Mouse (Mus musculus): ENCODE measurements around the gene Gm3952. TPM values are rescaled to one million over a fixed set of nuclear protein-coding genes. Genes with fewer than 3 reads are reported as not detected.

Gene Gm3952
- not detected for total RNA-seq (2021)

DNA sequence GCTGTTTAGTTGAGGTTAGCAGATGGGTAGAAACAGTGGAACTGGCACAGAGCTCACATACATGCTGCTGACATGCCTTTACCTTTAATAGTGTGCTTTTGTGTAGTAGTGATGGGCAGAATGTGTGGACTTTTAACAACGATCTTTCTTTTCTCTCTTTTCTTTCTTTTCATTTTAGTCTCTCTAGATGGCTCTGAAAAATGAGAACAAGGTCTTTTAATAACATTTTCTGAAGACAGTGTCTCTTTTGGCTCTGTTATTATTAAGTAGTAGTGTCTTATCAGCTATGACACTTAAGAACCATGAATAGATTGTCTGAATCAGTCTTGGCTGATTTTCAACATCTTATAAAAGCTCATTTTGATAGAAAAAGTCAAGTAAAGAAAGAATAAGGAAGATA is at the start of gene Gm3952:
Gene Gm3952 (minus strand): TSS at position 101 of the 400 bp plus-strand sequence.
- DNase-seq (ENCODE audit: extremely low spot score in 1 of 2, low spot score in 1 of 2), result no peak

DNA sequence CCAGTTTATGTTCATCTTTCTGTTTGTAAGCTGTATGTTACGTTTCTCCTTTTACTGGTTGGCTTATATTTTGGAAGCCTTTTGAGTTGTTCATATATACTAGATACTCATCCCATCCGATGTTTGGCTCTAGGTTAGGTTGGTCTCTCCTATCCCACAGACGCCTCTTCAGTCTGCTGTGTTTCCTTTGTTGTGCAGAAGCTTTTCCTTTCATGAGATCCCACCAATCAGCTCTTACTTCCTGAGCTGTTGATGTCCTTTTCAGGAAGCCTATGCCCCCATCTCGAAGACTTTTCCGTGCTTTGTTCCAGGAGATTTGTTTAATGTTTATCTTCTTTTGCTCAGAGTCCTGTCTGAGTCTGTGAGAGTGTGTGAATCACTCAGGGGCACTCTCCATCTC is 45.3 kb upstream of the Gm3952 start:
- DNase-seq (ENCODE audit: extremely low spot score in 1 of 2, low spot score in 1 of 2), result no peak

DNA sequence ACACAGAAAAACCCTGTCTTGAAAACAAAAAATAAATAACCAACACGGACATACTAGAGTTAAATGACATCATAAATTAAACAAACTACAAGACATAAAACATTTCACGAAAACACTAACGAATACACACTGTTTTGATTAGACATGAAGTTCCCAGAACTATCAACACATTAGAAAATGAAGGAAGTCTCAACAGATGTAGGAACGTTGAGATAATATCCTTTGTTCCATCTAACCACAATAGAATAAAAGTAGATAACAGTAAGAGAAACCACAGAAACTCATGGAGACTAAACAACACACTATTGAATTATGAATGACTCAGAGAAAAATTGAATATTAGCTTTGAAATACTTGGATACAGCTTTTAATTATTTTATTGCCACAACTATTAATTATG is 14.0 kb upstream of the Gm3952 start:
- DNase-seq (ENCODE audit: extremely low spot score in 1 of 2, low spot score in 1 of 2), result no peak

DNA sequence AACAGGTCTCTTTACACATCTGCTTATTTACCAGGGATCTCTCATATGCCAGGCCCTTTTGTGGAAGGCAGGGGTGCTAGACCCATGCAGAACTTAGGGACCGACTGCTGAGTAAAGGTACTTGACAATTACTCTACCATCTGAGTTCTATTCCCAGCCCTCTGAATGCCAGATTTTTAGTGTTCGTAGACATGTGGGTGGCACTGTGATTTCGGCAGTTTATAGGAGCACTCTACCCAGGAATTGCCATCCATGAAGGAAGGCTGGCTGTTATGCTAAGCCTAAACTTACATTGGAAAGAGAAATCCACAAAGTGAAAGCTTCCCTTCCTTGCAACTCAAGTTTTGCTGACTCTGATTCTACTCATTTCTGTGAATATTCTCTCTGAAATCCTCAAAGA is 62.8 kb downstream of the Gm3952 start:
- no peak for DNase-seq (ENCODE audit: extremely low spot score in 1 of 2, low spot score in 1 of 2)

GRCm38 (mm10) chr8:128734118-128734517 is 64.4 kb downstream of the Gm3952 start:
- no peak for DNase-seq (ENCODE audit: extremely low spot score in 1 of 2, low spot score in 1 of 2)

- no peak for DNase-seq (ENCODE audit: extremely low spot score in 1 of 2, low spot score in 1 of 2)
Observed at GRCm38 (mm10) chr8:128732254-128732653, 66.2 kb downstream of the Gm3952 start.

DNA sequence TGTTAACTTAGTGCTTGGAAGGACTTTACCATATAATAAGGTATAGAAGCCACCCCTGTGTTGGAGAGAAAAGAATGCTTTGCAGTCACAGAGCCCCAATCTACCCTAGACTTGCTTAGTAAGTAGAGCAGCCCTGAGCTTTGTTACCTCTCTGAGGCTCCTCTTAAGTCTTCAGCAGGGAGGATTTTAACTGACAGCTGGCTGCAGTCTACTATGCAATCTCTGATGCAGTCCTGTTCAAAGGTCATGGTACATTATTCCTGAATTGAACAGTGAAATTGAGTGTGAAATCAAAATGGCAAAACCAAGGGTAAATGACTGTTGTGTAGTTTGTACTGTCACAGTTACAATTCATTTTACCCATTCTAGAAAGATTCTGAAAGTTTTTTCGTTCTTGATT is 71.3 kb downstream of the Gm3952 start:
- no peak for DNase-seq (ENCODE audit: extremely low spot score in 1 of 2, low spot score in 1 of 2)

- DNase-seq (ENCODE audit: extremely low spot score in 1 of 2, low spot score in 1 of 2), result no peak
Observed at GRCm38 (mm10) chr8:128724819-128725218, 73.7 kb downstream of the Gm3952 start.

DNA sequence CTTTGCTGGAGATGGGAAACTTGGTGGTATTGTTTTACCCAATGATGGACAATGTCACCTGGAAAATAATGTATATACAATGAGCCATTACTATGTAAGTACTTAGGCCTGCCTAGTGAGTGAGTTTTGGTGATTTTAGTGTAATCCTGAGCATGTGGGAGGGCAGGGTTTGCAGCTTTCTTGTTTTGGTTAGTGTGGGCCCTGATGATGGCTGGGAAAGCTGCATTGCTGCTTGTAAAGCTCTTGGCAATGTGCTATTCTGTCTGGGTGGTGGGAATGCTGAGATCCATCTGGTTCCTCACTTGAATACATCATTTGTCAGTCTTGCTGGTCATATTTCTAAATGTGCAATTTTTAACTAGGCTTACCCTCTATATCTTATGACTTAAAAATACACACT is 82.3 kb downstream of the Gm3952 start:
- no peak for DNase-seq (ENCODE audit: extremely low spot score in 1 of 2, low spot score in 1 of 2)

DNA sequence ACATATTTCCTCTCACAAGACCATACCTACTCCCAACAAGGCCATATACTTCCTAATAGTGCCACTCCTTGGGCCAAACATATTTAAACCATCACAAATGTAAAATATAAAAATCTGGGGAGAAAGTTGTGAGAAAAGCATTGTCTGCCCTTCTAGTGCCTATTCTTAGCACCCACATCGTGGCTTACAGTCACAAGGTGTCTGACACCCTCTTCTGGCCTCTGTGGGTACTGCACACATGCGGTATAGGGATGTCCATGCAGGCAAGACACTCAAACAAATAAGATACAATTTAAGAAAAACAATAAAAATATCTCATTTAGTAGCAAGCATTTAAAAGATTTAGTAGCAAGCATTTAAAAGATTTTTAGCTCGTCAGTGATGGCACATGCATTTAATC is 89.2 kb downstream of the Gm3952 start:
- peak; percentile 44 to 84 for DNase-seq (ENCODE audit: extremely low spot score in 1 of 2, low spot score in 1 of 2)

DNA sequence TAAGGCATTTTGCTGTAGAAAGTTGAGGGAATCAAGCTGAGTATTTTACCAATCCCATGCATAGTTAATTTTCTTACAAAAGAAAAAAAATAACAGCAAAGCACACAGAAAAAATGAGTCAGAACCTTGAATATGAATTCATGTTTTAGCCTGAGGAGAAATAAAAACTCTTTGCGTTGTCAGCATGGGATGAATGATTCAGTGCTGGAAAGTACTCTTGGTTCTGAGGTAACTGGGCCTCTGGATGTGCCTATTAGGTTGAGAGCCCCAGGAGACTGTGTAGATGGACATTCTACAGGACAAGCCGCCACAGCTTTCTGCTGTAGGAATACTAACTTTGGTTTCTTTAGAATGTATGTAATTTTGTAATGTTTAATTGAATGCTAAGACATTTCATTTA is 93.7 kb downstream of the Gm3952 start:
- DNase-seq (ENCODE audit: extremely low spot score in 1 of 2, low spot score in 1 of 2), result no peak

DNA sequence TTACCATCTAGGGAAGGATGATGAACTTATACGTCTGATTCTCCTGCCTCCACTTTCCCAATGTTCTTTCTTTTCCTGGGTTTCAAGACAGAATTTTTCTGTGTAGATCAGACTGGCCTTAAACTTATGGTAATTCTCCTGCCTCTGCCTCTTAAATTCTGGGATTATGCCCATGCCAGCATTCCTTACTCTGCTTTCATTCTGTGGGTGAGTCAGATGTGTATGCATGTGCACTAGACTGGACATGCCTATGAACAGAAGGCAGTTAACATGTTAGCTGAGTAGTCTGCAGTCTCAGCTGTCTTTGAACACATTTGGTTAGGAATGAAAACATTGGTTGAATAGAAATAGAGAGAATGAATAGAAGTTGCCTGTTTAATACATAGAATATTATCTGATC is 94.1 kb downstream of the Gm3952 start:
- no peak for DNase-seq (ENCODE audit: extremely low spot score in 1 of 2, low spot score in 1 of 2)

GRCm38 (mm10) chr8:128697945-128698344 is 100.5 kb downstream of the Gm3952 start:
- DNase-seq (ENCODE audit: extremely low spot score in 1 of 2, low spot score in 1 of 2), result no peak

- DNase-seq (ENCODE audit: extremely low spot score in 1 of 2, low spot score in 1 of 2), result no peak
Observed at GRCm38 (mm10) chr8:128696701-128697397, 101.6 kb downstream of the Gm3952 start.

Other genes starting within 250 kb of the Gm3952 start
- gene Itgb1, start 113.0 kb downstream of the Gm3952 start, total RNA-seq (2021), result 10 to 100 TPM; 49.0 to 51.7 TPM